Mouse (Mus musculus) midbrain, embryonic 14.5 days (tissue): ENCODE data around the gene Mfsd4b5. TPM values are rescaled to one million over a fixed set of nuclear protein-coding genes. Genes with fewer than 3 reads are reported as not detected.

ENCODE experiments used
- ATAC-seq: fragments of 200-750 bp; cut with Nextera tagmentation; 2 replicates; pipeline ENCODE4 v1.8.0; 2017; ENCODE audit warnings: moderate number of reproducible peaks, moderate library complexity; ENCODE audit not compliant: low FRiP score, low TSS enrichment
- DNase-seq: peaks from one replicate; pipeline ENCODE4 v3.0.0-alpha.2; 2015
- H3K27ac ChIP-seq: fragments of 300-500 bp; sonication (generic); replicated peaks from 2 replicates; pipeline ENCODE4 v1.5.1; 2014; ENCODE audit warnings: mild to moderate bottlenecking, low read depth, low read length, moderate library complexity
- H3K27me3 ChIP-seq: fragments of 300-500 bp; sonication (generic); 2 replicates; pipeline ENCODE4 v1.6.1; 2014; ENCODE audit warnings: low read length, control low read depth, mixed read lengths; ENCODE audit not compliant: control insufficient read depth, insufficient read depth
- H3K36me3 ChIP-seq: fragments of 300-500 bp; sonication (generic); 2 replicates; pipeline ENCODE4 v1.6.1; 2014; ENCODE audit warnings: low read length, control low read depth; ENCODE audit not compliant: control insufficient read depth, insufficient read depth
- H3K4me1 ChIP-seq: fragments of 300-500 bp; sonication (generic); 2 replicates; pipeline ENCODE4 v1.6.1; 2014; ENCODE audit warnings: mild to moderate bottlenecking, antibody characterized with exemption, low read length, control low read depth; ENCODE audit not compliant: control insufficient read depth, insufficient read depth
- H3K4me2 ChIP-seq: fragments of 300-500 bp; sonication (generic); 2 replicates; pipeline ENCODE4 v1.6.1; 2014; ENCODE audit warnings: mild to moderate bottlenecking, low read length, moderate library complexity
- H3K4me3 ChIP-seq: fragments of 300-500 bp; sonication (generic); replicated peaks from 2 replicates; pipeline ENCODE4 v1.5.1; 2014; ENCODE audit warnings: low read depth, low read length
- H3K9ac ChIP-seq: fragments of 300-500 bp; sonication (generic); replicated peaks from 2 replicates; pipeline ENCODE4 v1.6.1; 2014; ENCODE audit warnings: mild to moderate bottlenecking, low read length, moderate library complexity
- H3K9me3 ChIP-seq: fragments of 300-500 bp; sonication (generic); 2 replicates; pipeline ENCODE4 v1.6.1; 2016; ENCODE audit warnings: low read length, control low read depth, mixed read lengths; ENCODE audit not compliant: control insufficient read depth
- WGBS: fragments of 180-500 bp; shearing (Covaris S2); extraction: QIAGEN DNeasy Blood & Tissue Kit; methylation state at CpG from one replicate; pipeline ENCODE4 v1.1.7; 2014; 5-methylcytosine and 5-hydroxymethylcytosine counted together
- polyA plus RNA-seq: library from polyadenylated mRNA; unstranded; fragments of >200 nt; fragmentation: Nextera tagmentation; extraction: Ambion mirVana; gene quantifications from 2 replicates; pipeline ENCODE4 v1.2.1, GENCODE M21; 2014

Gene Mfsd4b5
- polyA plus RNA-seq = not detected in 2 replicates

- no peak within 1 kb of the TSS for H3K9ac ChIP-seq
- no peak within 1 kb of the TSS for H3K4me2 ChIP-seq
- H3K9me3 ChIP-seq = no peaks in the 10 kb centered on the region
- no peak for ATAC-seq
- H3K4me1 ChIP-seq = no peaks in the 10 kb centered on the region
- H3K27ac ChIP-seq = no peak within 1 kb of the TSS
- no peaks in the 10 kb centered on the region for H3K27me3 ChIP-seq
- no peaks in the 10 kb centered on the region for H3K36me3 ChIP-seq
- DNase-seq = no peak
- 91% methylated on average over 12 of the region's 12 CpGs for WGBS
- H3K4me3 ChIP-seq = no peak within 1 kb of the TSS
Observed at GRCm38 (mm10) chr10:39986466-39986865, at the start of gene Mfsd4b5. Gene Mfsd4b5 (minus strand): TSS chr10:39986646.

- H3K4me1 ChIP-seq = no peaks in the 10 kb centered on the region
- H3K4me3 ChIP-seq = no peak overlapping the region
- H3K36me3 ChIP-seq = no peaks in the 10 kb centered on the region
- no peak overlapping the region for H3K27ac ChIP-seq
- H3K9ac ChIP-seq = no peak overlapping the region
- no peak overlapping the region for H3K4me2 ChIP-seq
- 95% methylated on average over 6 of the region's 6 CpGs for WGBS
- DNase-seq (no peak), ATAC-seq (no peak)
- no peaks in the 10 kb centered on the region for H3K9me3 ChIP-seq
- H3K27me3 ChIP-seq = no peaks in the 10 kb centered on the region
Observed at GRCm38 (mm10) chr10:40034956-40035355, 48.5 kb upstream of the Mfsd4b5 start.

GRCm38 (mm10) chr10:40032897-40033296, 46.5 kb upstream of the Mfsd4b5 start:
- ATAC-seq = no peak
- no peaks in the 10 kb centered on the region for H3K4me1 ChIP-seq
- no peak for DNase-seq
- H3K4me3 ChIP-seq = no peak overlapping the region
- H3K9me3 ChIP-seq = no peaks in the 10 kb centered on the region
- H3K27me3 ChIP-seq = no peaks in the 10 kb centered on the region
- H3K36me3 ChIP-seq = no peaks in the 10 kb centered on the region
- no peak overlapping the region for H3K9ac ChIP-seq
- H3K4me2 ChIP-seq = no peak overlapping the region
- 88% methylated on average over 2 of the region's 2 CpGs for WGBS
- H3K27ac ChIP-seq = no peak overlapping the region

GRCm38 (mm10) chr10:40030716-40031115, 44.3 kb upstream of the Mfsd4b5 start:
- Histone ChIP-seq H3K4me2 (no peak overlapping the region), H3K27me3 (no peaks in the 10 kb centered on the region), H3K4me3 (no peak overlapping the region), H3K9ac (no peak overlapping the region), H3K36me3 (no peaks in the 10 kb centered on the region), H3K27ac (no peak overlapping the region), H3K9me3 (no peaks in the 10 kb centered on the region), H3K4me1 (no peaks in the 10 kb centered on the region)
- WGBS = 93% methylated on average over 6 of the region's 6 CpGs
- no peak for DNase-seq
- no peak for ATAC-seq

GRCm38 (mm10) chr10:40029610-40030009, 43.2 kb upstream of the Mfsd4b5 start:
- H3K4me1 ChIP-seq = peaks cover 5% of the 10 kb centered on the region; the same call in 1 of the 2 replicates
- H3K4me2 ChIP-seq = no peak overlapping the region
- no peaks in the 10 kb centered on the region for H3K9me3 ChIP-seq
- 91% methylated on average over 2 of the region's 2 CpGs for WGBS
- H3K36me3 ChIP-seq = no peaks in the 10 kb centered on the region
- no peak overlapping the region for H3K27ac ChIP-seq
- H3K27me3 ChIP-seq = no peaks in the 10 kb centered on the region
- H3K4me3 ChIP-seq = no peak overlapping the region
- DNase-seq (no peak), ATAC-seq (no peak)
- no peak overlapping the region for H3K9ac ChIP-seq

GRCm38 (mm10) chr10:40028091-40028490, 41.6 kb upstream of the Mfsd4b5 start:
- no peak overlapping the region for H3K27ac ChIP-seq
- no peak overlapping the region for H3K4me3 ChIP-seq
- H3K36me3 ChIP-seq = no peaks in the 10 kb centered on the region
- no peak for ATAC-seq
- no peak overlapping the region for H3K4me2 ChIP-seq
- H3K27me3 ChIP-seq = no peaks in the 10 kb centered on the region
- no peaks in the 10 kb centered on the region for H3K9me3 ChIP-seq
- peaks cover 15% of the 10 kb centered on the region; the same call in 1 of the 2 replicates for H3K4me1 ChIP-seq
- H3K9ac ChIP-seq = no peak overlapping the region
- no peak for DNase-seq
- 89% methylated on average over 8 of the region's 8 CpGs for WGBS

- WGBS = 97% methylated on average over 5 of the region's 5 CpGs
- DNase-seq = no peak
- Histone ChIP-seq H3K9me3 (no peaks in the 10 kb centered on the region), H3K4me2 (no peak overlapping the region), H3K27ac (no peak overlapping the region), H3K9ac (no peak overlapping the region), H3K4me1 (peaks cover 15% of the 10 kb centered on the region; the same call in 1 of the 2 replicates), H3K4me3 (no peak overlapping the region), H3K27me3 (no peaks in the 10 kb centered on the region), H3K36me3 (no peaks in the 10 kb centered on the region)
- ATAC-seq = no peak
Observed at GRCm38 (mm10) chr10:40026546-40026945, 40.1 kb upstream of the Mfsd4b5 start.

- Histone ChIP-seq H3K9ac (no peak overlapping the region), H3K9me3 (no peaks in the 10 kb centered on the region), H3K4me2 (peak overlapping the region; percentile 69), H3K27me3 (no peaks in the 10 kb centered on the region), H3K36me3 (no peaks in the 10 kb centered on the region), H3K4me1 (peaks cover 15% of the 10 kb centered on the region; the same call in 1 of the 2 replicates), H3K27ac (peak overlapping the region; percentile 84; the same call in 1 of the 2 replicates), H3K4me3 (peak overlapping the region; percentile 70)
- 72% methylated on average over 8 of the region's 8 CpGs for WGBS
- DNase-seq (no peak), ATAC-seq (no peak)
Observed at GRCm38 (mm10) chr10:40025560-40025959, 39.1 kb upstream of the Mfsd4b5 start.

- Histone ChIP-seq H3K9me3 (no peaks in the 10 kb centered on the region), H3K27ac (peak within 1 kb of the TSS; percentile 84), H3K4me1 (peaks cover 15% of the 10 kb centered on the region; the same call in 1 of the 2 replicates), H3K4me3 (peak within 1 kb of the TSS; percentile 70), H3K4me2 (peak within 1 kb of the TSS; percentile 69), H3K36me3 (no peaks in the 10 kb centered on the region), H3K9ac (peak within 1 kb of the TSS; percentile 67), H3K27me3 (no peaks in the 10 kb centered on the region)
- WGBS = under 1% methylated on average over 46 of the region's 46 CpGs
- peak; percentile 97 for DNase-seq
- ATAC-seq = peak; percentile 95
Observed at GRCm38 (mm10) chr10:40024554-40025428, 38.3 kb upstream of the Mfsd4b5 start, which contains the start of gene Mfsd4b1. Gene Mfsd4b1 (minus strand): TSS chr10:40025268.
